Mouse (Mus musculus) G1E (cell line): ENCODE results near the gene Plekha7.

ENCODE experiments used
- CTCF ChIP-seq: IDR thresholded peaks from 2 replicates; pipeline ENCODE4 v1.5.1; 2012; ENCODE audit warnings: low read depth, low read length, inconsistent platforms, mixed read lengths
- GATA1 ChIP-seq: IDR thresholded peaks from 2 replicates; pipeline ENCODE4 v1.6.1; 2012; ENCODE audit warnings: borderline replicate concordance, low read length, inconsistent platforms, mixed read lengths
- POLR2AphosphoS5 ChIP-seq: IDR thresholded peaks from 2 replicates; pipeline ENCODE4 v1.6.1; 2012; ENCODE audit warnings: low read depth, low read length, inconsistent platforms; ENCODE audit not compliant: insufficient replicate concordance
- TAL1 ChIP-seq: conservative IDR thresholded peaks from 2 replicates; pipeline ENCODE4 v1.6.1; 2012; ENCODE audit warnings: low read depth, low read length, inconsistent platforms, mixed read lengths

DNA sequence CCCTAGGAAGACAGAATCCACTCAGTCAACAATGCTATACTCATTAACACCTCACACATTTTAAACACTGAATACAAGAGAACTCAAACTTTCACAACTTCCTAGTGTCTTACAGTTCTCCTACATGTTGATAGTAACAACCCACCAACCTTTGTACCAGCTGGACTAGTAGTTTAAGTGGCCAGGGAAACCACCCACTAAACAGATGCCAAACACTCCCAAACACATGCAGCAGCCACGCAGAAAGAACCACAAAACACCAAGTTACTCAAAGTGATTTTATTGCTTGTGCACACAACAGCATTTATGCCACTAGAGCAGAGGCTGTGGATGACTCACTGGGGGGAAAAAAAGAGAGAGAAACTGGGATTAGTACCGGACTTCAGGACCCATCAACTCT lies 23.1 kb upstream of the Plekha7 start:
- TF ChIP-seq CTCF (no peak), TAL1 (no peak), POLR2AphosphoS5 (no peak), GATA1 (no peak)
